Mouse (Mus musculus): ENCODE data around the gene Egfl8.

The Egfl8 gene

DNA sequence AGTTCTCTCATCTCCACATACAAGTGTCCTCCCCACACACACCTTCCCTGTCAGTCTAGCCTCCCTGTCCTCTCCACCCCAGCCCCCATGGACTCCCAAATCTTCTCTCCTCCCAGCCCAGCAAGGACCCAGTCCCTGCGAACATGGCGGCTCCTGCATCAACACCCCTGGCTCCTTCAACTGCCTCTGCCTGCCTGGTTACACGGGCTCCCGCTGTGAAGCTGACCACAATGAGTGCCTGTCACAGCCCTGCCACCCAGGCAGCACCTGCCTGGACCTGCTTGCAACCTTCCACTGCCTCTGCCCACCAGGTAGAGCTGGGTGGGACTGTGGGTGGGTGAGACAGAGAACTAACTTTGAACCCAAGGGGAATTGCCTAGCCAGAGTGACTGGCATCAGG, 45.9 kb downstream of the Egfl8 start:
- no peak for DNase-seq

DNA sequence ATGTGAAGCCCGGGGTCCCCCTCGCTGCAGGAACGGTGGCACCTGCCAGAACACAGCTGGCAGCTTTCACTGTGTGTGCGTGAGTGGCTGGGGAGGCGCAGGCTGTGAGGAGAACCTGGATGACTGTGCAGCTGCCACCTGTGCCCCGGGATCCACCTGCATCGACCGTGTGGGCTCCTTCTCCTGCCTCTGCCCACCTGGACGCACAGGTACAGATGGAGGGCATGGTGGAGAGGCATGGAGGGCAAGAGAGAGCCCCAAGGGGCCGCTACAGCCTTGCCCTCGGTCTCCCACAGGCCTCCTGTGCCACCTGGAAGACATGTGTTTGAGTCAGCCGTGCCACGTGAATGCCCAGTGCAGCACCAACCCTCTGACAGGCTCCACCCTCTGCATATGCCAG, 47.4 kb downstream of the Egfl8 start:
- DNase-seq: no peak

DNA sequence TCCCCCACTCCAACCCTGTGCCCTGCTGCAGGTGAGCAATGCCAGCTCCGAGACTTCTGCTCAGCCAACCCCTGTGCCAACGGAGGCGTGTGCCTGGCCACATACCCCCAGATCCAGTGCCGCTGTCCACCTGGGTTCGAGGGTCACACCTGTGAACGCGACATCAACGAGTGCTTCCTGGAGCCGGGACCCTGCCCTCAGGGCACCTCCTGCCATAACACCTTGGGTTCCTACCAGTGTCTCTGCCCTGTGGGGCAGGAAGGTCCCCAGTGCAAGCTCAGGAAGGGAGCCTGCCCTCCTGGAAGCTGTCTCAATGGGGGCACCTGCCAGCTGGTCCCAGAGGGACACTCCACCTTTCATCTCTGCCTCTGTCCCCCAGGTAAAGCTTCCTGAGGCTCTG, 48.5 kb downstream of the Egfl8 start:
- no peak for DNase-seq

DNA sequence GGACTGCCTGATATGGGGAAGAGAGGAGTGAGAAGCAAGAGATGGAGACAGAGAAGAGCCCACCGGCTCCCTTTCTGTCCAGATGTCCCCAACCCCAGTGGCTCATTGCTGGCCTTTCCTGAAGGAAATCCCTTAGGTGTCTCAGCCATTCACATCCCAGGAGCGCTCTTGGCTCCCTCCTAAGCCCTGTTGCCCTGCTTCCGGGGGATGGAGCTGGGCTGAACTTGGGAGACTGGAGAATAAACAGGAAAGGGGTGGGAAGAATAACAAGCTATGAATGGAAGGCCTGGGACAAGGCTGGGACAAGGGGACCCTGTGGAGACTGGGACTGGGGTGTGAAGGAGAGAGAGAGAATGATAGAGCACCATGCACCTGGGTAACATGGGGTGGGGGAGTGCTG, 51.0 kb downstream of the Egfl8 start:
- no peak for DNase-seq

DNA sequence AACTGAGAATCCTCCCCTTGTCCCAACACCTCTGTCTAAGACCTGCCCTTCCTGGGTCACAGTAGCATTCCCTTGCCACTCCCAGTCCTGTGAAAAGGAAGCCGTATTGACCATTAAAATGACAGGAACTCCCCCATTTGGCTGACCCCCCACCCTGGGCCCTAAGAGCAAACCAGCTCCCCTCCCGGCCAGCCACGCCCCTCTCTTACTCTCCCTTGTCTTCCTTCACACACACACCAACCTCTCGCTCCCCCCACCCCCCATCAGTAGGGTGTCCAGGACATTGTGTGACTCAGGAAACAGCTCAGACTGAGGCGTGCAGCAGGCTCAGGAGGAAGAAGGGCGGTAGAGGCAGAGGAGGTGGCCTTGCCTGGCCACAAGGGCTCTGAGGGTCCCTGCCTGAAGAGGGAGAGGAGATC, 51.8 kb downstream of the Egfl8 start, which contains the start of gene Notch4:
Gene Notch4, plus strand, starts transcription at position 266 of the 419 bp plus-strand sequence.
- no peak for DNase-seq

DNA sequence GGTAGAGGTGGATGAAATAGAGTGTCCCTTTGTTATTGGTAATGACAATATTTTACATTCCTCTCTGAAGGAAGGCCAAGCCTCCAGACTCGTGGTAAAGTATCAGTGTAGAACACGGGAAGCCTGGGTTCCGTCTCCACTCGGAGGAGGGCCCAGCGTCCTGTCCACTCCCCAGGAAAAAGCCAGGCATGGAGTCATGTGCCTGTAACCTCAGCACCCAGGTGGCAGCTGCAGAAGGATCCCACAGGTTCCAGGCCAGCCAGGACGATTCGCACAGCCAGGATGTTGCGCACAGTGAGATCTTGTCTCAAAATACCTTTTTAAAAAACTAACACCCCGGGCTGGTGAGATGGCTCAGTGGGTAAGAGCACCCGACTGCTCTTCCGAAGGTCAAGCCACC, 52.4 kb downstream of the Egfl8 start:
- no peak for DNase-seq
